Mouse (Mus musculus): ENCODE data around the gene Rpgr. TPM values are rescaled to one million over a fixed set of nuclear protein-coding genes. Genes with fewer than 3 reads are reported as not detected.

Rpgr gene
- polyA plus RNA-seq, 1 experiment from 2014 or later = 8.1 TPM

Other genes starting within 250 kb of the Rpgr start
- gene Srpx, start 99.2 kb downstream of the Rpgr start, polyA plus RNA-seq (2014; fragmentation: Nextera tagmentation; extraction: Ambion mirVana) = 7.9 and 8.9 TPM in 2 replicates
- not detected in 2 replicates for gene Otc, start 35.4 kb upstream of the Rpgr start, polyA plus RNA-seq (2014; fragmentation: Nextera tagmentation; extraction: Ambion mirVana)